Mouse (Mus musculus) retina, postnatal 1 day (tissue): ENCODE data around the gene Tmem19.

ENCODE experiments used
- DNase-seq: peaks from one replicate; pipeline ENCODE4 v3.0.0-alpha.2; 2012

Gene Tmem19

GRCm38 (mm10) chr10:115309191-115309590, 53.1 kb downstream of the Tmem19 start:
- no peak for DNase-seq

GRCm38 (mm10) chr10:115307331-115307875, 54.9 kb downstream of the Tmem19 start:
- DNase-seq = no peak

GRCm38 (mm10) chr10:115298683-115299082, 63.6 kb downstream of the Tmem19 start:
- DNase-seq = no peak

GRCm38 (mm10) chr10:115297582-115297981, 64.7 kb downstream of the Tmem19 start:
- no peak for DNase-seq

- no peak for DNase-seq
Observed at GRCm38 (mm10) chr10:115296401-115296935, 65.8 kb downstream of the Tmem19 start.

- DNase-seq = no peak
Observed at GRCm38 (mm10) chr10:115295162-115295561, 67.1 kb downstream of the Tmem19 start.

GRCm38 (mm10) chr10:115294715-115295114, 67.6 kb downstream of the Tmem19 start:
- DNase-seq = no peak

GRCm38 (mm10) chr10:115293946-115294345, 68.4 kb downstream of the Tmem19 start:
- DNase-seq = no peak

- no peak for DNase-seq
Observed at GRCm38 (mm10) chr10:115290671-115291070, 71.6 kb downstream of the Tmem19 start.
